In genomic region chr1:184480571-184481220, GRCm38 (mm10) we compare ENCODE assay signal across 19 mouse cellular contexts.
DNase-seq lines count a peak whose midpoint lies in the region; ATAC-seq and TF ChIP-seq lines count a peak whose summit lies in the region.
"Had no signal": no experiment of that assay in that cellular context is flagged by ENCODE, and none has a peak within 500 bp of the region (broad histone marks: within the 10 kb centered on the region; RNA-seq: fewer than 3 reads in every experiment).

No protein-coding gene starts in this region.

- H3K4me2 ChIP-seq in midbrain, embryonic 11.5 days: no peak overlapping the region
- no peak overlapping the region for H3K4me2 ChIP-seq in midbrain, embryonic 13.5 days (replicated peaks)
- H3K4me2 ChIP-seq in midbrain, embryonic 14.5 days (ENCODE audit: low read length): no peak overlapping the region
- H3K4me2 ChIP-seq: hindbrain, embryonic 14.5 days had no signal

- H3K9me3 ChIP-seq in midbrain, embryonic 11.5 days (ENCODE audit: control insufficient read depth, low read length): no peaks in the 10 kb centered on the region
- H3K9me3 ChIP-seq in midbrain, embryonic 13.5 days: no peaks in the 10 kb centered on the region
- no peaks in the 10 kb centered on the region for H3K9me3 ChIP-seq in midbrain, embryonic 14.5 days (ENCODE audit: control insufficient read depth, low read length)
- H3K9me3 ChIP-seq: heart, embryonic 10.5 days; megakaryocyte, embryonic 14.5 days had no signal

- no peaks in the 10 kb centered on the region for H3K4me1 ChIP-seq in midbrain, embryonic 11.5 days (ENCODE audit: control insufficient read depth, insufficient read depth, low read length)
- H3K4me1 ChIP-seq in midbrain, embryonic 13.5 days (replicated peaks): no peaks in the 10 kb centered on the region
- peaks cover 56% of the 10 kb centered on the region for H3K4me1 ChIP-seq in bone marrow macrophage, adult 2 months (ENCODE audit: control insufficient read depth, insufficient read depth, low read length)
- no peaks in the 10 kb centered on the region for H3K4me1 ChIP-seq in midbrain, embryonic 14.5 days (ENCODE audit: control insufficient read depth, insufficient read depth, low read length)
- H3K4me1 ChIP-seq: heart, embryonic 10.5 days; megakaryocyte, embryonic 14.5 days had no signal

- H3K36me3 ChIP-seq in midbrain, embryonic 11.5 days (ENCODE audit: control insufficient read depth, insufficient read depth, low read length): no peaks in the 10 kb centered on the region
- no peaks in the 10 kb centered on the region for H3K36me3 ChIP-seq in midbrain, embryonic 13.5 days
- no peaks in the 10 kb centered on the region for H3K36me3 ChIP-seq in midbrain, embryonic 14.5 days (ENCODE audit: control insufficient read depth, insufficient read depth, low read length)
- H3K36me3 ChIP-seq: heart, embryonic 10.5 days had no signal

- no peak overlapping the region for H3K9ac ChIP-seq in midbrain, embryonic 11.5 days (ENCODE audit: low read length)
- no peak overlapping the region for H3K9ac ChIP-seq in midbrain, embryonic 13.5 days (replicated peaks)
- H3K9ac ChIP-seq in midbrain, embryonic 14.5 days (replicated peaks; ENCODE audit: low read length): no peak overlapping the region
- H3K9ac ChIP-seq: forebrain, postnatal 0 days; hindbrain, embryonic 14.5 days had no signal

- 89% methylated on average over 9 of the region's 9 CpGs for WGBS in midbrain, embryonic 11.5 days
- 91% methylated on average over 9 of the region's 9 CpGs for WGBS in midbrain, embryonic 13.5 days
- 94% methylated on average over 9 of the region's 9 CpGs for WGBS in midbrain, embryonic 14.5 days

- ATAC-seq in midbrain, embryonic 11.5 days (ENCODE audit: low FRiP score): no peak
- no peak for ATAC-seq in midbrain, embryonic 13.5 days
- peak; percentile 66 for ATAC-seq in megakaryocyte progenitor cell, adult 5-6 weeks (replicated peaks; ENCODE audit: poor library complexity)
- ATAC-seq in midbrain, embryonic 14.5 days (ENCODE audit: low FRiP score, low TSS enrichment): no peak
- ATAC-seq: forebrain, postnatal 0 days; intestine, postnatal 0 days had no signal

- TF ChIP-seq POLR2A in bone marrow macrophage, adult 2 months (IDR thresholded peaks at IDR 0.05; ENCODE audit: borderline replicate concordance, low read depth, low read length): no peak

- peak; percentile 10 for DNase-seq in midbrain, embryonic 11.5 days (ENCODE audit: low spot score, missing footprints)
- no peak for DNase-seq in kidney, adult 9 months
- DNase-seq in gastrocnemius, adult 18-20 months (ENCODE audit: low spot score): no peak
- DNase-seq in midbrain, embryonic 14.5 days: no peak
- DNase-seq: adrenal gland, postnatal 14 days; cerebellum, adult 2 months; forebrain, postnatal 0 days; gastrocnemius, postnatal 10 days; heart, postnatal 14 days; kidney, postnatal 25 days; retina, postnatal 1 day; spleen, adult 18-20 months had no signal

- H3K27ac ChIP-seq in midbrain, embryonic 11.5 days (ENCODE audit: low read depth, low read length): no peak overlapping the region
- no peak overlapping the region for H3K27ac ChIP-seq in midbrain, embryonic 13.5 days
- H3K27ac ChIP-seq in bone marrow macrophage, adult 2 months (ENCODE audit: insufficient read depth, low read depth, low read length): peak overlapping the region; percentile 68
- H3K27ac ChIP-seq in midbrain, embryonic 14.5 days (replicated peaks; ENCODE audit: low read depth, low read length): no peak overlapping the region
- H3K27ac ChIP-seq: heart, embryonic 10.5 days; hindbrain, embryonic 14.5 days had no signal

- H3K27me3 ChIP-seq in midbrain, embryonic 11.5 days (ENCODE audit: control insufficient read depth, insufficient read depth, low read length): no peaks in the 10 kb centered on the region
- no peaks in the 10 kb centered on the region for H3K27me3 ChIP-seq in midbrain, embryonic 13.5 days
- H3K27me3 ChIP-seq in midbrain, embryonic 14.5 days (ENCODE audit: control insufficient read depth, insufficient read depth, low read length): no peaks in the 10 kb centered on the region
- H3K27me3 ChIP-seq: megakaryocyte, embryonic 14.5 days had no signal

- no peak for TF ChIP-seq CTCF in bone marrow macrophage, adult 2 months (IDR thresholded peaks at IDR 0.05; ENCODE audit: low read depth, low read length)

- H3K4me3 ChIP-seq in midbrain, embryonic 11.5 days (ENCODE audit: low read depth, low read length): no peak overlapping the region
- no peak overlapping the region for H3K4me3 ChIP-seq in midbrain, embryonic 13.5 days (replicated peaks)
- no peak overlapping the region for H3K4me3 ChIP-seq in bone marrow macrophage, adult 2 months (ENCODE audit: insufficient read depth, low read length)
- H3K4me3 ChIP-seq in midbrain, embryonic 14.5 days (replicated peaks; ENCODE audit: low read depth, low read length): no peak overlapping the region
- H3K4me3 ChIP-seq: heart, embryonic 10.5 days; megakaryocyte, embryonic 14.5 days had no signal
